ENCODE assay signal across 12 mouse cellular contexts in the genomic region with DNA sequence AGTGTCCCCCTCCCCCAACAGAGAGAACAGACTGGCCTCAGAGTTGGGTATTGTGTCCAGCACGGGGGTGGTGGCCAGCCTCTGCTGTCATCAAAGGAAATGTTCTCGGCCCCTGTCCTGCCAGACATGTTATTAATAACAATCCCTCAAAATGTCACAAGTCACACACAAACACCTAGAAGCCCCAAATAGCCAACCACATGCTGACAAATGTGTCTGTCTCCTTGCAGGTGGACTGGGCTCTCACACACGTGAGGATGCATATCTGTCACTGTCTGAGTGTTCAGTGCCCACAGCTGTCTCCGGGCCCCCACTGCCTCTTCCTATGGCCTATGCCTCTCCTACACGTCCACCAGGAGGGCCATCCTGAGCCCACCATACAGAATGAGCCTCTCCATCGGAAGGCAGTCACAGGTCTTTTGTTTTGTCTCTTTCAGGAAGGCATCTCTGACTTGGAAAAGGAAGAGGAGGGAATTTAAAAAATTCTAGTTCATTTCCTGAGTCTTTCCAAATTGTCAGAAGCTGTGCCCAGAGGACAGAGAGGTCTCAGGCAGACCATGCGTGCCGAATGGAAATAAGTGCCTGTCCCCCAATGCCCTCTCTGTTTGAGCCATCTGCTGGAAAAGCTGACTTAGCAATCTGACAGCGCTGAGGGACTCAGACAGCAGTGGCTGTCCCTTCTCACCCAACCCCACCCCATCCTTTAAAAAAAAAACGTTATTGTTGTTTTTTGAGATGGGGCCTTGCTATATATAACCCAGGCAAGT. TPM values are rescaled to one million over a fixed set of nuclear protein-coding genes. Genes with fewer than 3 reads are reported as not detected.
A peak's percentile ranks its signal among the peaks of the same experiment; 100 is the strongest.
DNase-seq lines count a peak whose midpoint lies in the region; ATAC-seq and TF ChIP-seq lines count a peak whose summit lies in the region.
"Had no signal": no experiment of that assay in that cellular context is flagged by ENCODE, and none has a peak within 500 bp of the region (broad histone marks: within the 10 kb centered on the region; RNA-seq: fewer than 3 reads in every experiment).

No protein-coding gene starts in this region.

- no peak overlapping the region for H3K4me3 ChIP-seq in forebrain, embryonic 12.5 days (replicated peaks)
- H3K4me3 ChIP-seq in forebrain, embryonic 16.5 days (replicated peaks; ENCODE audit: low read length) = no peak overlapping the region
- no peak overlapping the region for H3K4me3 ChIP-seq in kidney, postnatal 0 days (replicated peaks; ENCODE audit: low read depth, low read length)
- H3K4me3 ChIP-seq: forebrain, embryonic 15.5 days; limb, embryonic 12.5 days had no signal

- WGBS in forebrain, embryonic 12.5 days = 47% methylated on average over 10 of the region's 10 CpGs
- WGBS in forebrain, embryonic 16.5 days = 48% methylated on average over 10 of the region's 10 CpGs
- WGBS in kidney, postnatal 0 days = 25% methylated on average over 10 of the region's 10 CpGs

- no peak overlapping the region for H3K4me2 ChIP-seq in forebrain, embryonic 12.5 days
- H3K4me2 ChIP-seq in forebrain, embryonic 16.5 days (ENCODE audit: low read length) = no peak overlapping the region
- no peak overlapping the region for H3K4me2 ChIP-seq in kidney, postnatal 0 days (ENCODE audit: low read length)
- H3K4me2 ChIP-seq: forebrain, embryonic 15.5 days; limb, embryonic 12.5 days had no signal

- no peak for ATAC-seq in forebrain, embryonic 12.5 days (ENCODE audit: low FRiP score)
- ATAC-seq in forebrain, embryonic 16.5 days = no peak
- no peak for ATAC-seq in kidney, postnatal 0 days (replicated peaks; ENCODE audit: low FRiP score, low read depth)
- ATAC-seq: forebrain, embryonic 15.5 days; Patski had no signal

- H3K9ac ChIP-seq in forebrain, embryonic 12.5 days = 0 out of 2 replicates have a peak overlapping the region, but pooled peaks have one; percentile 21
- H3K9ac ChIP-seq in forebrain, embryonic 16.5 days (replicated peaks; ENCODE audit: low read depth, low read length) = no peak overlapping the region
- no peak overlapping the region for H3K9ac ChIP-seq in kidney, postnatal 0 days (ENCODE audit: low read depth, low read length)
- H3K9ac ChIP-seq: forebrain, embryonic 15.5 days; limb, embryonic 12.5 days had no signal

- 0 out of 2 replicates have a peak overlapping the region, but pooled peaks have one; percentile 5 for H3K27ac ChIP-seq in forebrain, embryonic 12.5 days
- no peak overlapping the region for H3K27ac ChIP-seq in forebrain, embryonic 16.5 days (ENCODE audit: low read length)
- 0 out of 2 replicates have a peak overlapping the region, but pooled peaks have one; percentile 3 for H3K27ac ChIP-seq in kidney, postnatal 0 days
- H3K27ac ChIP-seq: forebrain, embryonic 15.5 days; limb, embryonic 12.5 days had no signal

- TF ChIP-seq CTCF in kidney, postnatal 0 days (IDR thresholded peaks at IDR 0.05; ENCODE audit: low read depth) = no peak

- no peaks in the 10 kb centered on the region for H3K27me3 ChIP-seq in forebrain, embryonic 12.5 days
- no peaks in the 10 kb centered on the region for H3K27me3 ChIP-seq in forebrain, embryonic 16.5 days (replicated peaks; ENCODE audit: control insufficient read depth, insufficient read depth, low read length)
- H3K27me3 ChIP-seq in kidney, postnatal 0 days (ENCODE audit: insufficient read depth, low read length) = no peaks in the 10 kb centered on the region
- H3K27me3 ChIP-seq: forebrain, embryonic 15.5 days; Patski had no signal

- H3K9me3 ChIP-seq in forebrain, embryonic 12.5 days = no peaks in the 10 kb centered on the region
- H3K9me3 ChIP-seq in forebrain, embryonic 16.5 days (ENCODE audit: control insufficient read depth, low read length) = no peaks in the 10 kb centered on the region
- H3K9me3 ChIP-seq in kidney, postnatal 0 days (replicated peaks; ENCODE audit: low read length) = no peaks in the 10 kb centered on the region
- H3K9me3 ChIP-seq: forebrain, embryonic 15.5 days; limb, embryonic 12.5 days had no signal

- peak; percentile 52 for DNase-seq in kidney, adult 9 months
- no peak for DNase-seq in kidney, adult 18-20 months
- peak; percentile 29 for DNase-seq in brain, adult 2 months (ENCODE audit: low read depth, low spot score)
- peak; percentile 61 for DNase-seq in kidney, postnatal 0 days (ENCODE audit: low spot score)
- DNase-seq in B cell, adult 2 months = no peak
- no peak for DNase-seq in thymus, adult 18-20 months
- DNase-seq: adrenal gland, postnatal 10 days had no signal

- peaks cover 18% of the 10 kb centered on the region for H3K4me1 ChIP-seq in forebrain, embryonic 12.5 days
- peaks cover 11% of the 10 kb centered on the region for H3K4me1 ChIP-seq in forebrain, embryonic 16.5 days (replicated peaks; ENCODE audit: control insufficient read depth, insufficient read depth, low read length)
- H3K4me1 ChIP-seq in kidney, postnatal 0 days (replicated peaks; ENCODE audit: insufficient read depth, low read length) = peaks cover 5% of the 10 kb centered on the region; the same call in 1 of the 2 replicates

- no peaks in the 10 kb centered on the region for H3K36me3 ChIP-seq in forebrain, embryonic 12.5 days (replicated peaks)
- H3K36me3 ChIP-seq in forebrain, embryonic 16.5 days (ENCODE audit: control insufficient read depth, insufficient read depth) = no peaks in the 10 kb centered on the region
- no peaks in the 10 kb centered on the region for H3K36me3 ChIP-seq in kidney, postnatal 0 days (ENCODE audit: insufficient read depth, low read length)
- H3K36me3 ChIP-seq: forebrain, embryonic 15.5 days; limb, embryonic 12.5 days had no signal

RNA-seq across cellular contexts. Expression of gene Tomm20, which starts 30.9 kb away (rescaled TPM):
- 194 and 201 TPM in 2 replicates for polyA plus RNA-seq in forebrain, embryonic 12.5 days (2016; fragmentation: Nextera tagmentation; extraction: Ambion mirVana)
- 191 and 193 TPM in 2 replicates for polyA plus RNA-seq in forebrain, embryonic 16.5 days (2015; fragmentation: Nextera tagmentation; extraction: Ambion mirVana)
- polyA plus RNA-seq in kidney, postnatal 0 days (2015; fragmentation: Nextera tagmentation; extraction: Ambion mirVana) = 309 and 315 TPM in 2 replicates

RNA-seq across cellular contexts. Expression of gene Rbm34, which starts 56.1 kb away (rescaled TPM):
- polyA plus RNA-seq in forebrain, embryonic 12.5 days (2016; fragmentation: Nextera tagmentation; extraction: Ambion mirVana) = 30.4 and 33.0 TPM in 2 replicates
- polyA plus RNA-seq in forebrain, embryonic 16.5 days (2015; fragmentation: Nextera tagmentation; extraction: Ambion mirVana) = 23.8 and 23.9 TPM in 2 replicates
- 28.6 and 31.4 TPM in 2 replicates for polyA plus RNA-seq in kidney, postnatal 0 days (2015; fragmentation: Nextera tagmentation; extraction: Ambion mirVana)

Comparison
In these comparisons a context has a peak if more than half of its experiments do, and no peak if none do; other contexts are left out.
1. DNase-seq: peak in kidney, adult 9 months (single experiment), brain, adult 2 months (single experiment) and kidney, postnatal 0 days (single experiment); none in kidney, adult 18-20 months (single experiment), B cell, adult 2 months (0 of 2) and thymus, adult 18-20 months (0 of 2).